Mouse (Mus musculus) midbrain, embryonic 13.5 days (tissue): ENCODE measurements at regions not wholly inside any gene's neighbourhood (a gene's known extent, or its start where the extent isn't known, plus 50 kb on each side); places are given as distances from the start of the nearest gene placed in this dataset.
A peak's percentile ranks its signal among the peaks of the same experiment; 100 is the strongest.

Experiments
- ATAC-seq: fragments of 200-750 bp; cut with Nextera tagmentation; 2 replicates; pipeline ENCODE4 v1.8.0; 2017; ENCODE audit warnings: mild to moderate bottlenecking, moderate TSS enrichment, moderate library complexity
- H3K27ac ChIP-seq: fragments of 300-500 bp; sonication (generic); 2 replicates; pipeline ENCODE4 v1.5.1; 2015; ENCODE audit warnings: inconsistent platforms, mild to moderate bottlenecking, moderate library complexity
- H3K27me3 ChIP-seq: fragments of 300-500 bp; sonication (generic); 2 replicates; pipeline ENCODE4 v1.6.1; 2015; ENCODE audit warnings: mild to moderate bottlenecking, inconsistent platforms
- H3K36me3 ChIP-seq: fragments of 300-500 bp; sonication (generic); 2 replicates; pipeline ENCODE4 v1.6.1; 2015; ENCODE audit warnings: mild to moderate bottlenecking, inconsistent platforms
- H3K4me1 ChIP-seq: fragments of 300-500 bp; sonication (generic); replicated peaks from 2 replicates; pipeline ENCODE4 v1.6.1; 2015; ENCODE audit warnings: inconsistent platforms
- H3K4me2 ChIP-seq: fragments of 300-500 bp; sonication (generic); replicated peaks from 2 replicates; pipeline ENCODE4 v1.6.1; 2015; ENCODE audit warnings: moderate library complexity, mild to moderate bottlenecking, inconsistent platforms
- H3K4me3 ChIP-seq: fragments of 300-500 bp; sonication (generic); replicated peaks from 2 replicates; pipeline ENCODE4 v1.5.1; 2015; ENCODE audit warnings: mild to moderate bottlenecking, inconsistent platforms
- H3K9ac ChIP-seq: fragments of 300-500 bp; sonication (generic); replicated peaks from 2 replicates; pipeline ENCODE4 v1.6.1; 2015; ENCODE audit warnings: mild to moderate bottlenecking, inconsistent platforms
- H3K9me3 ChIP-seq: fragments of 300-500 bp; sonication (generic); 2 replicates; pipeline ENCODE4 v1.6.1; 2016; ENCODE audit warnings: mild to moderate bottlenecking, inconsistent platforms
- WGBS: fragments of 180-500 bp; shearing (Covaris S2); methylation state at CpG from one replicate; pipeline ENCODE4 v1.1.7; 2015; 5-methylcytosine and 5-hydroxymethylcytosine counted together

DNA sequence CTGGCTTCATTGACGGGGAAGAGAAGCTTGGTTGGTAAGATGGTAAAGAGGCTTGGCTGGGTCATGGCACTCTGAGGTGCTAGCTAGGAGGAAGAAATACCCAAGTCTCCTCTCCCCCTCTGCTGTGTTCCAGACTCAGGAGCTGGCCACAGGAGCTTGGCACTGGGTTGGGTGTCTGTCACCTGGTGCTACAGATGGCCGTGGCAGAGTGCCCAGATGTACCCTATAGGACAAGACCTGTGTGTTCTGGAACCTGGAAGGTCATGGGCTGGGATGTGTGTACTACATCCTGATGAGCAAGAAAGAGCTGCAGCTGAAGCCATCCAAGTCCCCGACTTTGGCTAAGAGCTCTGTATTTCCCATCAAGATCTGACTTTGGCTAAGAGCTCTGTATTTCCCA lies 72.4 kb downstream of the Nupl2 start:
- H3K9ac ChIP-seq: no peak overlapping the region
- H3K27me3 ChIP-seq: no peaks in the 10 kb centered on the region
- no peaks in the 10 kb centered on the region for H3K36me3 ChIP-seq
- no peaks in the 10 kb centered on the region for H3K9me3 ChIP-seq
- no peaks in the 10 kb centered on the region for H3K4me1 ChIP-seq
- H3K4me3 ChIP-seq: no peak overlapping the region
- H3K4me2 ChIP-seq: no peak overlapping the region
- 91% methylated on average over 3 of the region's 3 CpGs for WGBS
- no peak for ATAC-seq
- no peak overlapping the region for H3K27ac ChIP-seq

- no peaks in the 10 kb centered on the region for H3K4me1 ChIP-seq
- H3K36me3 ChIP-seq: no peaks in the 10 kb centered on the region
These were observed 74.2 kb downstream of the Nupl2 start for GRCm38 (mm10) chr5:24239006-24239405.

DNA sequence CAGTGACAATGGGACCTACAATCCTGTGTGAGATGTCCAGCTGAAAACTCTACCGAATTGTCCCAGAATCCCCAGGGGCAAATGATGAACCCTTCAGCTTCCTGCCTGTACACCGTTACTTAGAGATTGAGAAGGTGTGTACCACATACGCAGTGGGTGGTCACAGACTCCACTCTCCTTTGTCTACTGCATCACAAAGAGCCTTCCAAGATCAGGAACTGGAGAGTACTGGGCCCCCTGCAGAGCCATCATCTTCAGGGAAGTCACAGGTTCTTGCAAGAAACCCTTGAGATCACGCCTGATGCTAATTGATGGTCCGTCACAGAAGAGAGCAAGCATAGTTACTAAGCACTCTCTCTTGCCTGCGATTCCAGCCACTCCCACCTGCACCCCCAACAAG lies 79.4 kb downstream of the Nupl2 start:
- Histone ChIP-seq H3K27ac (no peak overlapping the region), H3K4me3 (no peak overlapping the region), H3K36me3 (no peaks in the 10 kb centered on the region), H3K4me2 (no peak overlapping the region), H3K27me3 (no peaks in the 10 kb centered on the region), H3K4me1 (no peaks in the 10 kb centered on the region), H3K9ac (no peak overlapping the region), H3K9me3 (no peaks in the 10 kb centered on the region)
- WGBS: 90% methylated on average over 6 of the region's 6 CpGs
- no peak for ATAC-seq

More at GRCm38 (mm10) chr5:24239006-24239405, 74.2 kb downstream of the Nupl2 start:
- no peak overlapping the region for H3K27ac ChIP-seq
- 74% methylated on average over 2 of the region's 2 CpGs for WGBS
- H3K4me3 ChIP-seq: no peak overlapping the region
- no peak for ATAC-seq
- H3K4me2 ChIP-seq: no peak overlapping the region
- no peak overlapping the region for H3K9ac ChIP-seq
- no peaks in the 10 kb centered on the region for H3K27me3 ChIP-seq
- no peaks in the 10 kb centered on the region for H3K9me3 ChIP-seq

DNA sequence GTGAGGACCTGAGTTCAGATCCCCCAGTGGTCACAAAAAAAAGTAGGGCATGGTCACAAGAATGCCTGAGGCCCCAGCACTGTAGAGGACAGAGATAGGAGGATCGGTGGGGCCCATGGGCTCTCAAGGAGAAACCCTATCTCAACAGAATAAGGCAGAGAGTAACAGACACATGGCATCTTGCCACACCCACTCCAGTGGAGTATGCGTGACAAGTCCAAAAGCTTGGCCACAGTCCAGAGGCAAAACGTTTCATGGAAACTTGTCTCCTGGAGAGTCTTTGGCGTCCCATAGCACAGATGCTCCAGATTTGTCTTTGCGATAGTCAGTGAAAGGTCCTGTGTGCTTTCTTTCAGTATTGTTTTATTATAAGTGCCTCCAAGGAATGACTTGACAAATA lies 90.7 kb downstream of the Nupl2 start:
- H3K4me3 ChIP-seq: no peak overlapping the region
- no peak for ATAC-seq
- H3K9ac ChIP-seq: no peak overlapping the region
- 91% methylated on average over 5 of the region's 5 CpGs for WGBS
- H3K27me3 ChIP-seq: no peaks in the 10 kb centered on the region
- H3K4me2 ChIP-seq: no peak overlapping the region
- H3K9me3 ChIP-seq: no peaks in the 10 kb centered on the region
- no peak overlapping the region for H3K27ac ChIP-seq
- no peaks in the 10 kb centered on the region for H3K36me3 ChIP-seq
- H3K4me1 ChIP-seq: no peaks in the 10 kb centered on the region

- no peak overlapping the region for H3K9ac ChIP-seq
- no peaks in the 10 kb centered on the region for H3K36me3 ChIP-seq
- H3K9me3 ChIP-seq: no peaks in the 10 kb centered on the region
- no peak overlapping the region for H3K4me3 ChIP-seq
- no peak overlapping the region for H3K27ac ChIP-seq
- H3K27me3 ChIP-seq: no peaks in the 10 kb centered on the region
- peaks cover 7% of the 10 kb centered on the region for H3K4me1 ChIP-seq
- WGBS: 14% methylated on average over 7 of the region's 7 CpGs
- no peak overlapping the region for H3K4me2 ChIP-seq
- peak; percentile 57; the same call in 1 of the 2 replicates for ATAC-seq
These were observed 90.3 kb downstream of the Kcnh2 start for GRCm38 (mm10) chr5:24261098-24261497.

- no peak overlapping the region for H3K9ac ChIP-seq
- H3K27me3 ChIP-seq: no peaks in the 10 kb centered on the region
- H3K27ac ChIP-seq: no peak overlapping the region
- H3K4me3 ChIP-seq: no peak overlapping the region
- H3K9me3 ChIP-seq: no peaks in the 10 kb centered on the region
- H3K36me3 ChIP-seq: no peaks in the 10 kb centered on the region
- ATAC-seq: no peak
- H3K4me2 ChIP-seq: 0 out of 2 replicates have a peak overlapping the region, but pooled peaks have one; percentile 9
- WGBS: 12% methylated on average over 11 of the region's 11 CpGs
- peaks cover 11% of the 10 kb centered on the region for H3K4me1 ChIP-seq
These were observed 89.3 kb downstream of the Kcnh2 start for GRCm38 (mm10) chr5:24262146-24262545.

- Histone ChIP-seq H3K27me3 (no peaks in the 10 kb centered on the region), H3K4me2 (no peak overlapping the region)
These were observed 87.3 kb downstream of the Kcnh2 start for GRCm38 (mm10) chr5:24264151-24264550.

GRCm38 (mm10) chr5:24265431-24265830 lies 86.0 kb downstream of the Kcnh2 start:
- no peak overlapping the region for H3K9ac ChIP-seq
- no peak for ATAC-seq
- H3K27ac ChIP-seq: no peak overlapping the region
- H3K9me3 ChIP-seq: no peaks in the 10 kb centered on the region
- no peak overlapping the region for H3K4me3 ChIP-seq
- H3K36me3 ChIP-seq: no peaks in the 10 kb centered on the region
- no peak overlapping the region for H3K4me2 ChIP-seq
- peaks cover 11% of the 10 kb centered on the region for H3K4me1 ChIP-seq
- no peaks in the 10 kb centered on the region for H3K27me3 ChIP-seq
- WGBS: 84% methylated on average over 3 of the region's 3 CpGs

More at GRCm38 (mm10) chr5:24264151-24264550, 87.3 kb downstream of the Kcnh2 start:
- H3K4me1 ChIP-seq: peaks cover 11% of the 10 kb centered on the region
- no peak overlapping the region for H3K9ac ChIP-seq
- no peaks in the 10 kb centered on the region for H3K36me3 ChIP-seq
- H3K4me3 ChIP-seq: no peak overlapping the region
- H3K27ac ChIP-seq: no peak overlapping the region
- no peaks in the 10 kb centered on the region for H3K9me3 ChIP-seq
- 72% methylated on average over 4 of the region's 4 CpGs for WGBS
- ATAC-seq: no peak

GRCm38 (mm10) chr5:24266344-24267295 lies 84.8 kb downstream of the Kcnh2 start:
- H3K4me2 ChIP-seq: peak overlapping the region; percentile 39
- no peaks in the 10 kb centered on the region for H3K9me3 ChIP-seq
- peak; percentile 89 for ATAC-seq
- H3K27ac ChIP-seq: peak overlapping the region; percentile 5; the same call in 1 of the 2 replicates
- 20% methylated on average over 16 of the region's 16 CpGs for WGBS
- H3K4me3 ChIP-seq: peak overlapping the region; percentile 18
- no peaks in the 10 kb centered on the region for H3K36me3 ChIP-seq
- H3K27me3 ChIP-seq: no peaks in the 10 kb centered on the region
- H3K9ac ChIP-seq: no peak overlapping the region
- H3K4me1 ChIP-seq: peaks cover 11% of the 10 kb centered on the region
